Mouse (Mus musculus) cortical plate, adult 2 months (tissue): ENCODE measurements around the gene Olfr373.
"Not testable (repeated sequence)": the region's sequence is repeated elsewhere in the genome, so short reads cannot be mapped to it uniquely, and the experiment has no call there.

Experiments
- CTCF ChIP-seq: fragments of 200-500 bp; IDR thresholded peaks from 2 replicates; pipeline ENCODE4 v1.5.1; 2011; ENCODE audit warnings: mild to moderate bottlenecking, control low read depth, low read length; ENCODE audit not compliant: insufficient read depth; ENCODE audit errors: extremely low read depth
- POLR2A ChIP-seq: fragments of 200-500 bp; IDR thresholded peaks from 2 replicates; pipeline ENCODE4 v1.6.1; 2011; ENCODE audit warnings: mild to moderate bottlenecking, low read length, control low read depth; ENCODE audit not compliant: insufficient read depth; ENCODE audit errors: extremely low read depth

DNA sequence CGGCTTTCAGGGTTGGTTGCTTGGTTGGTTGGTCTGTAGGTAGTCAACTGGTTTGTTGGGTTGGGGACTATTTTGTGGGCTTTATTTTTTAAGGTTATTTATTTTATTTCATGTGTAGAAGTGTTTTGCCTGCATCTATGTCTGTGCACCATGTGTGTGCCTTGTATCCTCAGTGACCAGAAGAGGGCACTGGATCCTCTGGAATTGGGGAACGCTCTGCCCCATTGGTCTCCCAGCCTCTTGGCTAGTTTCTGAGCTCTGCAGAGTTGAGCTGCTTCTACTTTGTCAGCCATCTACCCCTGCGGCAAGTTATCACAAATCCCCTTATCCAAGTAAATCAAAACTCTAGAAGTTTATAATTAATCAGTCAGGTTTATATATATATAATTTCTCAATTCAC is 4.6 kb downstream of the Olfr373 start:
- TF ChIP-seq POLR2A, CTCF: not testable (repeated sequence)
